Mouse (Mus musculus) layer of hippocampus, adult 9-11 months (tissue): Measurements from ENCODE around the gene Trim47.
"Not testable (repeated sequence)": the region's sequence is repeated elsewhere in the genome, so short reads cannot be mapped to it uniquely, and the experiment has no call there.

Experiments used
- DNase-seq: peaks from one replicate; pipeline ENCODE4 v3.0.0; 2022

Gene Trim47

GRCm38 (mm10) chr11:116106963-116107776, 19.8 kb downstream of the Trim47 start:
- DNase-seq, result no peak

GRCm38 (mm10) chr11:116106154-116106962, 20.7 kb downstream of the Trim47 start:
- DNase-seq, result no peak

DNA sequence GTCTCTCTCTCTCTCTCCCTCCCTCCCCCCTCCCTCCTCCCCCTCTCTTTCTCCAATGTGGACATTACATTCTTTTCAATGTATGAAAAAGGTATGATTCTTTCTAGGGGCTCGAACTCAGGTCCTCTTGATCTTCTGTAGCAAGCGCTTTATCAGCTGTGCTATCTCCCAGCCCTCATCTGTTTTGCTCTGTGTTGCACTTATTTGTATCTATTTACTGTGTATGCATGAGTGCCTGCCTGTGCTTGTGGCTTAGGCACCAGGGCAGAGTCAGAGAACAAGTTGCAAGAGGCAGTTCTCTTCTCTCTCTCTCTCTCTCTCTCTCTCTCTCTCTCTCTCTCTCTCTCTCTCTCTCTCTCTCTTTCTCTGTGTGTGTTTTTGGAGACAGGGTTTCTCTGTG, 21.9 kb downstream of the Trim47 start:
- no peak for DNase-seq

DNA sequence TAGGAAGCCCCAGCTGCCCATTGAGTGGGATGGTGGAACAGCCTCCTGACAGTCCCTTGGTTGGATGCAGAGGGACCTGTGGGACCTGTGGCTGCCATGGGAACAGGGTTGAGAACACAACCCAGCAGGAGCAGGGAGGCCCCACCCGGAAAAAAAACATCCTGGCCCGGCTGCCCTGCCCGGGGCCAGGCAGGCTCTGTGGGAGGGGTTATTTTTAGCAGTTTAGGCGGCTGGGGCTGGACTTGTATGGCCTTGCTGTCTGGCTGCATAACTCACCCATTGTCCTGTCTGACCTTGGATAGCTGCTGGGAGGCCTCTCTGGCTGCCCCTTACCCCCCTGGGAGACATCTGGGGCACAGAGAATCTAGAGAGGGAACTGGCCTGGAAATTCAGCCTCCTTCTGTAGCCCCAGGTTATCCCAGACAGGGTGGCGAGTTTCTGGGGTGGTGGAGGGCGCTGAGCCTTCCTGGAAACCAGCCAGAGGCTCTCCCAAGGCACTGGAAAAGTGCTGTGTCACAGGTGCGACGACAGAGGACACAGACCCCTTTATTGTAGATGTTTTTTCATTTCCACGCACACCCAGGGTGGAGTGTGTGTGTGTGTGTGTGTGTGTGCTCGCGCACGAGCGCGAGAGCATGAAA, 22.9 kb downstream of the Trim47 start:
- DNase-seq, result no peak

- DNase-seq, result no peak
Observed at GRCm38 (mm10) chr11:116103572-116103971, 23.4 kb downstream of the Trim47 start.

GRCm38 (mm10) chr11:116102472-116102871, 24.5 kb downstream of the Trim47 start:
- DNase-seq, result no peak

GRCm38 (mm10) chr11:116101931-116102381, 25.1 kb downstream of the Trim47 start:
- DNase-seq, result no peak

DNA sequence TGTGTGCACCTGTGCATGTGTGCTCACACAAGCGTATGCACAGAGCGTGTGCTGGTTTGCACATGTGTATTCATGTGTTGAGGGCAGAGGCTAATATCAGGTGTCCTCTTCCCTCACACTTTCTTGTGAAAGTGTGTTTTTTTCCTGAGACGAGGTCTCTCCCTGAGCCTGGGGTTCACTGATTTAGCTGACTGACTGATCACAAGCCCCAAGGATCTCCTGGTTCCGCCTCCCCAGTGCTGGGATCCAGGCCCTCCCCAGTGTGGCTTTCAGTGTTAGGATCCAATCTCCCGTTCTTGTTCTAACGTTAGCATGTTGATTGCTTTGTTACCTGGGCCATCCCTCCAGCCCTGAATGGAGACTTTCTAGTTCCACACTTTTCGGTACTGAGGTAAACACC, 26.2 kb downstream of the Trim47 start:
- no peak for DNase-seq

GRCm38 (mm10) chr11:116100385-116100784, 26.6 kb downstream of the Trim47 start:
- no peak for DNase-seq

DNA sequence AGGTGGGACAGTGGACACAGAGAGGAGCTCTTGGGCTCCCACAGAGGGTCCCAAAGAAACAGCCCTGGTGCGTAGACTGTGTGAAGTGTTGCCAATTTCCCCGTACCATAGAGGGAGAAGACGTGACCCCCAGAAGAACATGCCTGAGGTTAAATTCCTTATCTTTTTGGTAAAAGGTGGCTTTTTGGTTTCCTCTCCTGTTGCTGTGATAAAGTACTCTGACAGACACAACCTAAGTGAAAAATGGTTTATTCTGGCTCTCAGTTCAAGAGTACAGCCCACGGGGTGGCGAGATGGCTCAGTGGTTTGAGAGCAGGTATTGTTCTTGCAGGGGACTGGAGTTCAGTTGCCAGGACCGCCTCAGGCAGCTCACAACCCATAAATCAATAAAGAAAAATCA, 27.5 kb downstream of the Trim47 start:
- no peak for DNase-seq

DNA sequence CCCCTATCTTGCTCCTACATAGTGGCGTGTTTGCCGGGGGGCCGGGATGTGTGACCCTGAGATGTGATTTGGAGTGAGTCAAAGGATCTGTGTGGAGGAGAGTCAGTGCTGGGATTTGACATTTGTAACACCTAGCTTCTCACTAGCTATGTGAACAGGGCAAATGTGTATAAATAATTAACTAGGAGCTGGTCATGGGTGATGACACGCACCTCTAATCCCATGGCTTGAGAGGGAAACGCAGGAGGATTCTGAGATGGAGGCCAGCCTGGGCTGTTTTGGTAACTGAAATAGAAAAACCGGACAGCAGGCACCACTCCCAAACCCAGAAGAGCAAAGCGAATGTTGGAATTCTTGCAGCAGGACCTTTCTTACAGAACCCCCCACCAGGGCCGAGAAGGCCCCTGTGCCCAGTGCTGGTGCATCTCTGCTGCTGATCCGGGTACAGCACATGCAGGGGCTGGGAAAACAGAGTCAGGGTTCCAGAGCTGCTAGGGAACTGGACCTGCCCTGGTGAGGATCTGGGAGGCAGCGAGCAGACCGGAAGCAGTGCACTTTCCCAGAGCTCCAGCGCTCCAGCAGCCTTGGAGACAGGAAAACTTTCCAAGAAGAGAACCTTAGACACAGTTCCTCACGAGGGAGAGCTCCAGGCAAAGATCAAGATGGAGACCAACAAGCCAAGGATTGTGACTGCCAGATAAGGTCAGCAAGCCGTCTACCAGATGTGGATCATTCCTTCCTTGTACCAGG, 28.1 kb downstream of the Trim47 start:
- DNase-seq, result no peak

DNA sequence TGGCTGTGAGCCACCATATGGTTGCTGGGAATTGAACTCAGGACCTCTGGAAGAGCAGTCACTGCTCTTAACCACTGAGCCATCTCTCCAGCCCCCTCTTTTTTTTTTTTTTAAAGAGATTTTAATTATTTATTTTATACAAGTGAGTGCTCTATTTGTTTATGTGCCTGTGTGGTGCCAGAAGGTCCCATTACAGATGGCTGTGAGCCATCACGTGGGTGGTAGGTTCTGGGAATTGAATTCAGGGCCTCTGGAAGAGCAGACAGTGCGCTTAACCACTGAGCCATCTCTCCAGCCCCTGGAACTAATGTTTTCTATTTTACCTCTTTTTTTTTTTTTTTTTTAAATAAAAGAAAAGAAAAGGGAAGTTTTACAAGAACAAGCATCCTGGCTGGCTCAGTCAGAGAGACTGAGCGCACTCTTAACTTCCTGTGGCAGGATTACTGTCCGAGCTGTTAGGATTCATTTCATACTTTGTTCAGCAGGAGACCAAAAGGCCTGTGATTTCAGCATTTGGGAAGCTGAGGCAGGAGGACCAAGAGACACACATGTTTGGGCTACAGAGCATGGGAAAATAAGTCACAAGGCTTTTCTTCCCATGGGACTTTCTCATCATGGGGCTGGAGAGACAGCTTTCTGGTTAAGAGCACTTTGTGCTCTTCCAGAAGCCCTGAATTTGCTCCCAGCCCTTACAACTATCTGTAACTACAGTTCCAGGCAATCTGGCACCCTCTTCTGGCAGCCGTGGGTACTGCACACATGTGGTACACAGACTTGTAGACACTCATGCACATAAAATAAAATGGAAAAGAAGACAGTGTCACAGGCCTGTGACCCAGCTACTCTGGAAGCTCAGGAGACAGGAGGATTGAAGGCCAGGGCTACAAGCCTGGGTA, 30.5 kb downstream of the Trim47 start:
- DNase-seq, result no peak

- no peak for DNase-seq
Observed at GRCm38 (mm10) chr11:116095573-116095972, 31.4 kb downstream of the Trim47 start.

- DNase-seq, result no peak
Observed at GRCm38 (mm10) chr11:116093771-116094565, 33.0 kb downstream of the Trim47 start.

- not testable (repeated sequence) for DNase-seq
Observed at GRCm38 (mm10) chr11:116092959-116093358, 34.1 kb downstream of the Trim47 start.

GRCm38 (mm10) chr11:116091591-116091990, 35.4 kb downstream of the Trim47 start:
- no peak for DNase-seq

DNA sequence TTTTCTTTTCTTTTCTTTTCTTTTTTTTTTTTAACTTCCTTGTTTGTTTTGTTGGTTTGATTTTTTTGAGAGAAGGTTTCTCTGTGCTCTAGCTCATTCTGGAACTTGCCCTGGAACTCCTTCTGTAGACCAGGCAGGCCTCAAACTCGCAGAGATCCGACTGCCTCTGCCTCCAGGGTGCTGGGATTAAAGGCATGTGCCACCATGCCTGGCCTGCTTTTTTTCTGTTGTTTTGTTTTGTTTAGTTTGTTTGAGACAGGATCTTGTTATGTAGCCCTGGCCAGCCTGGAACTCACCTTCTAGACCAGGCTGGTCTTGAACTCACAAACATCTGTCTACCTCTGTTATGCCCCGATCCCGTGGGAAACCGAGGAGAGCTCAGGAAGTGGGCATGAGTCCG, 37.5 kb downstream of the Trim47 start:
- DNase-seq, result no peak

DNA sequence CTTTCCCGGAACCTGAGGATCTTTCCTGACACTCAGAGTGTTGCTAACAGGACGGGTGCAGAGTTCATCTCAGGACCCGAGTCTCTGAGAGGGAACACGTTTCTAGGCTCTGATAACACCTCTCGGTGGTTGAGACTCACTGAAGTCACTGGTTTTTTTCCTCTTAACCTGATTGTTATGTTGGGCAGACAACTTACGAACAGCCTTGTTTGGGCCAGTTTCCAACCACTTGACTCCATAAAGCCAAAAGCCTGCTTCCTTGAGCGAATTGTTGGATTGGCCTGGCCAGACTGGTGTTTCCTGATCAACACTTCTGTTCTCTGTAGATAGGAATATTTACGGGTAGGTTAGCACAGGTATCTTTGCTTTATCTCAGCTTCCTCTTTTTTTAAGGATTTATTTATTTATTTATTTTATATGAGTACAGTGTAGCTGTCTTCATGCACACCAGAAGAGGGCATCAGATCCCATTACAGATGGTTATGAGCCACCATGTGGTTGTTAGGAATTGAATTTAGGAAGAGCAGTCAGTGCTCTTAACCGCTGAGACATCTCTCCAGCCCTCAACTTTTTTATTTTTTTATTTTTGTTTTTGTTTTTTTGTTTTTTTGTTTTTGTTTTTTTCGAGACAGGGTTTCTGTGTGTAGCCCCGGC, 38.1 kb downstream of the Trim47 start:
- DNase-seq, result no peak

GRCm38 (mm10) chr11:116088188-116088587, 38.8 kb downstream of the Trim47 start:
- DNase-seq, result no peak
